Mouse (Mus musculus) neural tube, embryonic 12.5 days (tissue): ENCODE measurements around the gene Stam2. TPM values are rescaled to one million over a fixed set of nuclear protein-coding genes. Genes with fewer than 3 reads are reported as not detected.

Experiments
- polyA plus RNA-seq: library from polyadenylated mRNA; unstranded; fragments of >200 nt; fragmentation: Nextera tagmentation; extraction: Ambion mirVana; gene quantifications from 2 replicates; pipeline ENCODE4 v1.2.1, GENCODE M21; 2016

The Stam2 gene
- polyA plus RNA-seq, 1 experiment from 2014 or later: 41.6 TPM

Other genes with a start within 250 kb of the Stam2 start
- gene Cacnb4, start 65.5 kb downstream of the Stam2 start, polyA plus RNA-seq: 5.9 TPM in 2 replicates
- gene Fmnl2, start 115.6 kb upstream of the Stam2 start, polyA plus RNA-seq: 10.7 and 12.9 TPM in 2 replicates